Mouse (Mus musculus) neural tube, embryonic 11.5 days (tissue): ENCODE data around the gene Olfr104-ps. TPM values are rescaled to one million over a fixed set of nuclear protein-coding genes. Genes with fewer than 3 reads are reported as not detected.

Source experiments
- ATAC-seq: fragments of 200-750 bp; cut with Nextera tagmentation; 2 replicates; pipeline ENCODE4 v1.8.0; 2017; ENCODE audit warnings: moderate number of reproducible peaks, mild to moderate bottlenecking, moderate TSS enrichment, moderate library complexity; ENCODE audit not compliant: insufficient read depth, low FRiP score, low TSS enrichment
- DNase-seq: peaks from one replicate; pipeline ENCODE4 v3.0.0-alpha.2; 2015; ENCODE audit warnings: low spot score
- H3K27ac ChIP-seq: fragments of 300-500 bp; sonication (generic); 2 replicates; pipeline ENCODE4 v1.5.1; 2014; ENCODE audit warnings: low read depth, mild to moderate bottlenecking, low read length
- H3K27me3 ChIP-seq: fragments of 300-500 bp; sonication (generic); 2 replicates; pipeline ENCODE4 v1.6.1; 2014; ENCODE audit warnings: mild to moderate bottlenecking, low read length, mixed read lengths; ENCODE audit not compliant: control insufficient read depth, insufficient read depth
- H3K36me3 ChIP-seq: fragments of 300-500 bp; sonication (generic); 2 replicates; pipeline ENCODE4 v1.6.1; 2014; ENCODE audit warnings: mild to moderate bottlenecking, low read length, moderate library complexity, mixed read lengths; ENCODE audit not compliant: control insufficient read depth, insufficient read depth
- H3K4me1 ChIP-seq: fragments of 300-500 bp; sonication (generic); 2 replicates; pipeline ENCODE4 v1.6.1; 2014; ENCODE audit warnings: low read length, mixed read lengths; ENCODE audit not compliant: control insufficient read depth, insufficient read depth
- H3K4me2 ChIP-seq: fragments of 300-500 bp; sonication (generic); 2 replicates; pipeline ENCODE4 v1.6.1; 2014; ENCODE audit warnings: low read depth, mild to moderate bottlenecking, moderate library complexity
- H3K4me3 ChIP-seq: fragments of 300-500 bp; sonication (generic); 2 replicates; pipeline ENCODE4 v1.5.1; 2014; ENCODE audit warnings: low read depth, low read length
- H3K9ac ChIP-seq: fragments of 300-500 bp; sonication (generic); 2 replicates; pipeline ENCODE4 v1.6.1; 2014; ENCODE audit warnings: mild to moderate bottlenecking, low read length
- H3K9me3 ChIP-seq: fragments of 300-500 bp; sonication (generic); 2 replicates; pipeline ENCODE4 v1.6.1; 2016; ENCODE audit warnings: low read length; ENCODE audit not compliant: control insufficient read depth
- WGBS: fragments of 180-500 bp; shearing (Covaris S2); extraction: QIAGEN DNeasy Blood & Tissue Kit; methylation state at CpG from one replicate; pipeline ENCODE4 v1.1.7; 2014; 5-methylcytosine and 5-hydroxymethylcytosine counted together
- polyA plus RNA-seq: library from polyadenylated mRNA; unstranded; fragments of >200 nt; fragmentation: Nextera tagmentation; extraction: Ambion mirVana; gene quantifications from 2 replicates; pipeline ENCODE4 v1.2.1, GENCODE M21; 2014

The Olfr104-ps gene
- not detected in 2 replicates for polyA plus RNA-seq

- no peak for ATAC-seq
Measured at GRCm38 (mm10) chr17:37359282-37359681, at the start of gene Olfr104-ps. TSS of gene Olfr104-ps (plus strand) at chr17:37359582.

GRCm38 (mm10) chr17:37310146-37310699 is 49.2 kb upstream of the Olfr104-ps start:
- no peak for DNase-seq
- Histone ChIP-seq H3K9ac (no peak overlapping the region), H3K4me2 (no peak overlapping the region), H3K27me3 (no peaks in the 10 kb centered on the region), H3K36me3 (no peaks in the 10 kb centered on the region), H3K4me1 (no peaks in the 10 kb centered on the region), H3K4me3 (no peak overlapping the region), H3K27ac (no peak overlapping the region), H3K9me3 (no peaks in the 10 kb centered on the region; the same call in 1 of the 2 replicates)
- 50% methylated on average over 2 of the region's 2 CpGs for WGBS
- no peak for ATAC-seq

More at GRCm38 (mm10) chr17:37359282-37359681, at the start of gene Olfr104-ps:
- H3K36me3 ChIP-seq, result no peaks in the 10 kb centered on the region
- H3K9ac ChIP-seq, result no peak within 1 kb of the TSS
- no peaks in the 10 kb centered on the region for H3K27me3 ChIP-seq
- H3K4me2 ChIP-seq, result no peak within 1 kb of the TSS
- H3K9me3 ChIP-seq, result no peaks in the 10 kb centered on the region
- H3K4me1 ChIP-seq, result no peaks in the 10 kb centered on the region
- no peak within 1 kb of the TSS for H3K4me3 ChIP-seq
- DNase-seq, result no peak
- no peak within 1 kb of the TSS for H3K27ac ChIP-seq

GRCm38 (mm10) chr17:37316954-37317353 is 42.4 kb upstream of the Olfr104-ps start, which contains the start of gene Olfr102:
TSS of gene Olfr102 (minus strand) at chr17:37317054.
- no peaks in the 10 kb centered on the region for H3K4me1 ChIP-seq
- no peaks in the 10 kb centered on the region for H3K36me3 ChIP-seq
- DNase-seq (no peak), ATAC-seq (no peak)
- H3K4me3 ChIP-seq, result no peak within 1 kb of the TSS
- H3K27me3 ChIP-seq, result no peaks in the 10 kb centered on the region
- H3K9ac ChIP-seq, result no peak within 1 kb of the TSS
- H3K9me3 ChIP-seq, result no peaks in the 10 kb centered on the region
- H3K27ac ChIP-seq, result no peak within 1 kb of the TSS
- H3K4me2 ChIP-seq, result no peak within 1 kb of the TSS

- no peak for ATAC-seq
- 90% methylated on average over 2 of the region's 2 CpGs for WGBS
- no peaks in the 10 kb centered on the region for H3K4me1 ChIP-seq
- no peak within 1 kb of the TSS for H3K4me2 ChIP-seq
- H3K9ac ChIP-seq, result no peak within 1 kb of the TSS
- H3K27ac ChIP-seq, result no peak within 1 kb of the TSS
- no peaks in the 10 kb centered on the region for H3K27me3 ChIP-seq
- no peak for DNase-seq
- no peaks in the 10 kb centered on the region for H3K36me3 ChIP-seq
- H3K9me3 ChIP-seq, result no peaks in the 10 kb centered on the region
- H3K4me3 ChIP-seq, result no peak within 1 kb of the TSS
Measured at GRCm38 (mm10) chr17:37339598-37339997, 19.8 kb upstream of the Olfr104-ps start, which contains the start of gene Olfr103. TSS of gene Olfr103 (minus strand) at chr17:37339698.

GRCm38 (mm10) chr17:37378733-37379132 is 19.4 kb downstream of the Olfr104-ps start, which contains the start of gene Olfr105-ps:
TSS of gene Olfr105-ps (plus strand) at chr17:37379033.
- no peak within 1 kb of the TSS for H3K9ac ChIP-seq
- H3K4me1 ChIP-seq, result no peaks in the 10 kb centered on the region
- no peak within 1 kb of the TSS for H3K4me3 ChIP-seq
- no peaks in the 10 kb centered on the region for H3K9me3 ChIP-seq
- H3K36me3 ChIP-seq, result no peaks in the 10 kb centered on the region
- no peak within 1 kb of the TSS for H3K4me2 ChIP-seq
- no peak within 1 kb of the TSS for H3K27ac ChIP-seq
- no peak for DNase-seq
- ATAC-seq, result no peak
- no peaks in the 10 kb centered on the region for H3K27me3 ChIP-seq

- DNase-seq, result no peak
- 78% methylated on average over 1 of the region's 1 CpGs for WGBS
- ATAC-seq, result no peak
Measured at GRCm38 (mm10) chr17:37390093-37390492, 30.7 kb downstream of the Olfr104-ps start, which contains the start of gene Olfr106-ps. TSS of gene Olfr106-ps (plus strand) at chr17:37390393.

GRCm38 (mm10) chr17:37398926-37399325 is 39.5 kb downstream of the Olfr104-ps start, which contains the start of gene Olfr107:
TSS of gene Olfr107 (plus strand) at chr17:37399226.
- Histone ChIP-seq H3K4me2 (no peak within 1 kb of the TSS), H3K9me3 (no peaks in the 10 kb centered on the region), H3K4me1 (no peaks in the 10 kb centered on the region), H3K9ac (no peak within 1 kb of the TSS), H3K36me3 (no peaks in the 10 kb centered on the region), H3K27me3 (no peaks in the 10 kb centered on the region), H3K27ac (no peak within 1 kb of the TSS), H3K4me3 (no peak within 1 kb of the TSS)
- ATAC-seq (no peak), DNase-seq (no peak)
- WGBS, result 78% methylated on average over 3 of the region's 3 CpGs

More at GRCm38 (mm10) chr17:37390093-37390492, 30.7 kb downstream of the Olfr104-ps start, which contains the start of gene Olfr106-ps:
- Histone ChIP-seq H3K27me3 (no peaks in the 10 kb centered on the region), H3K27ac (no peak within 1 kb of the TSS), H3K4me3 (no peak within 1 kb of the TSS), H3K4me1 (no peaks in the 10 kb centered on the region), H3K4me2 (no peak within 1 kb of the TSS), H3K9me3 (no peaks in the 10 kb centered on the region), H3K9ac (no peak within 1 kb of the TSS), H3K36me3 (no peaks in the 10 kb centered on the region)

- Histone ChIP-seq H3K4me1 (no peaks in the 10 kb centered on the region), H3K4me2 (no peak overlapping the region), H3K36me3 (no peaks in the 10 kb centered on the region), H3K27me3 (no peaks in the 10 kb centered on the region), H3K9ac (no peak overlapping the region), H3K9me3 (no peaks in the 10 kb centered on the region), H3K27ac (no peak overlapping the region), H3K4me3 (no peak overlapping the region)
- ATAC-seq (no peak), DNase-seq (no peak)
Measured at GRCm38 (mm10) chr17:37413380-37413779, 54.0 kb downstream of the Olfr104-ps start.
